Mouse (Mus musculus): ENCODE measurements around the gene Trp53tg5. TPM values are rescaled to one million over a fixed set of nuclear protein-coding genes. Genes with fewer than 3 reads are reported as not detected.

Trp53tg5 gene
- polyA plus RNA-seq, 1 experiment from 2014 or later: not detected

DNA sequence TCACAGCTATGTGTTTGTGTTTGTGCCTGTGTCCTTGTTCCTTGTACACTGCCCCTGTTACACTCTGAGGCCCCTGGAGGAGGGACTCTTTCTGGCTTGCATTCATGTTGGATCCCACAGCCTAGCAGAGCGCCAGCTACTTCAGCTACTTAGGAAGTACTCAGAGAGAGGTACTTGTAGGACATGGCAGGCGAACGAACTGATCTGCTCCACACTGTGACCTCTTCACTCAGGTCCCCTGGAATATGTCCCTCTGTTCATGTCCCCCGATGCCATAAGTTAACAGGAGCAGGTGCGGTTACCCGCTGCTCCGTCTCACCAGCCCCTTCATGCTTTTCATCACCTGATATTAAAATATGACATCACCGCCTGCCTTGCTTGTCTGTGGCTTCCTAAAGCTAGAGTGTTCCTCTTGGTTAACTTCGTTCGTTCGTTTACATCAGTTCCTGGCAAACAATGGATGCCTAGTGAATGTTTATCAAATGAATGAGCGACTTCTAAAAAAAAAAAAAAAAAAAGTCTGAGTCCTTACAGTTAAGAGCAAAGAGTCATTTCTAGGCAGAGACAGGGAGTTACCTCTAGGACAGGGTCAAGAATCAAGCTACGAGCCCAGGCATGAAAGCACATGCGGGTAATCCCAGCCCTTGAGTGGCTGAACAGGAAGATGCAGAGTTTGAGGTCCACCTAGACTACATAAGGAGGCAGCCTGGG lies 20.3 kb downstream of the Trp53tg5 start:
- ATAC-seq (ENCODE audit: low FRiP score, low TSS enrichment) (no peak), DNase-seq (ENCODE audit: low spot score) (no peak)
- WGBS: 47% methylated on average over 14 of the region's 14 CpGs
- H3K9me3 ChIP-seq (ENCODE audit: control insufficient read depth, low read length): no peaks in the 10 kb centered on the region
- no peaks in the 10 kb centered on the region for H3K27me3 ChIP-seq (ENCODE audit: control insufficient read depth, insufficient read depth, low read length)
- H3K4me1 ChIP-seq (replicated peaks; ENCODE audit: control insufficient read depth, insufficient read depth): peaks cover 15% of the 10 kb centered on the region
- H3K4me2 ChIP-seq (replicated peaks; ENCODE audit: low read depth): no peak overlapping the region
- H3K4me3 ChIP-seq (ENCODE audit: low read depth, low read length): no peak overlapping the region
- TF ChIP-seq EP300 (optimal IDR thresholded peaks at IDR 0.05) (no peak), CTCF (IDR thresholded peaks at IDR 0.05; ENCODE audit: low read depth) (no peak)
- no peak overlapping the region for H3K27ac ChIP-seq (replicated peaks)
- H3K36me3 ChIP-seq (ENCODE audit: control insufficient read depth, insufficient read depth, low read length): no peaks in the 10 kb centered on the region
- H3K9ac ChIP-seq (ENCODE audit: low read length): no peak overlapping the region

DNA sequence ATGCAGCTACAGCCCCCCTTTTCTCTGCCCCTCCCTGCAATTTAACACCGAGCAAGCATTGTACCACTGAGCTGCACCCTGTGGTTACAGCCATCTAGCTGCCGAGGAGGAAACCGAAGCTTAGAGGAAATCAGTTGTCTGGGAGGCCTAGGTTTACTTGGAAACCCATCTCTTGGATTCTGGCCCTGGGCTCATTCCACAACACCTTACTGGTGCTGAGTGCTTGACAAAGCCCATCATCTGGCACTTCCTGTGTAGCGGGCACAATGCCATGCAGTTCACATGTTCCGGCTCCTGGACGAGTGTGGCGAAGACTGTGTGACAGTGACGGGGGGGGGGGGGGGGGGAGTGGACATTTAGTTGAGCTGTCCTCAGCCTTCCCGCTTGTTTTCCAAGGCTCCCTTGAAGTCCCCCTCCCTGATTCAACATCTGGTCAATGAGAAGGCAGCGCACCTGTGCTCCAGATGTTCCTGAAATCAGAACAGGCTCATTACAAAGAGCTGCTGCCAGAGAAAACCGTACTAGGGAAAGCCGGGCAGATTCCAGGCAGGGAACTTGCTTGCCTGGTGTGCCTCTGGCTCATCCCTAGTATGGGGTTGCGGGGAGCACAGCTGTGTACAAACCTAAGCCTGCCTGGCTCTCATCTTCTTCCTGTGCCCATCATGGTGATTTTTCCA lies 21.4 kb downstream of the Trp53tg5 start:
- Histone ChIP-seq H3K36me3 (ENCODE audit: control insufficient read depth, insufficient read depth, low read length) (no peaks in the 10 kb centered on the region), H3K4me2 (replicated peaks; ENCODE audit: low read depth) (no peak overlapping the region), H3K4me3 (ENCODE audit: low read depth, low read length) (no peak overlapping the region), H3K4me1 (replicated peaks; ENCODE audit: control insufficient read depth, insufficient read depth) (peaks cover 15% of the 10 kb centered on the region), H3K9ac (ENCODE audit: low read length) (no peak overlapping the region), H3K9me3 (ENCODE audit: control insufficient read depth, low read length) (no peaks in the 10 kb centered on the region), H3K27me3 (ENCODE audit: control insufficient read depth, insufficient read depth, low read length) (no peaks in the 10 kb centered on the region), H3K27ac (replicated peaks) (no peak overlapping the region)
- no peak for TF ChIP-seq CTCF (IDR thresholded peaks at IDR 0.05; ENCODE audit: low read depth)
- TF ChIP-seq EP300 (optimal IDR thresholded peaks at IDR 0.05): no peak
- 49% methylated on average over 12 of the region's 13 CpGs for WGBS
- DNase-seq (ENCODE audit: low spot score): no peak
- ATAC-seq (ENCODE audit: low FRiP score, low TSS enrichment): no peak

DNA sequence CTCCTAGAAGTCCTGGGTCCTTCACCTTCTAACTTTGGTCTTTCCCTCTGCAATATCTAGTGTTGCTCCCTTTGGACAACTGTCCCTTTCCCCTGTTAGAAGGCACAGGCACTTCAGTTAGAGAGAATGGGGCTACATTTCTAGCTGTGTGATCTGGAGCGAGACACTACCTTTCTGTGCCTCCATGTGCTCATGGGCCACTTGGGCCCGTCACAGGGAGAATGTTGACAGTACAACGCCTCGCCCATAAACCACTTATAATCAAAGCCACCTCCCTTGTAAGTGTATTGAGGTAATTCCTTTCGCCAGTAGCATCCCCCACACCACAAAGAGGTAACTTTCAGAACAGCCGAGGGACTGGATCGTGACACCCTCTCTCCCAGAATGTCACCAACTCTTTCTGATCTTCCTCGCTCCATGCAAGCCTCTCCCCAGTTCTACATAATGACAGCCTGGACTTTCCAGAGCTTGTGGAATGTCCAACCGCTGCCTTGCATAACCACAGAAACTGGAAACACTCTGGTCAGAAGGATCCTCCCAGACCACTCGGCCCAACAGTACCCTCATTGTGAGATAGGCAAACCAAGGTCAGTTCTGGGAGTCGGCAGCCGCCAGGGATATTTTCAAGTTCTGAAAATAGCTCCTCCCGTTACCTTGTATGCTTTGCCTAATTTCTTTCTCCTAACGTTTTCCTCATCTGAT lies 24.0 kb downstream of the Trp53tg5 start:
- Histone ChIP-seq H3K4me2 (replicated peaks; ENCODE audit: low read depth) (no peak overlapping the region), H3K9me3 (ENCODE audit: control insufficient read depth, low read length) (no peaks in the 10 kb centered on the region), H3K36me3 (ENCODE audit: control insufficient read depth, insufficient read depth, low read length) (no peaks in the 10 kb centered on the region), H3K4me3 (ENCODE audit: low read depth, low read length) (no peak overlapping the region), H3K27ac (replicated peaks) (peak overlapping the region; percentile 20; the same call in 1 of the 2 replicates), H3K9ac (ENCODE audit: low read length) (no peak overlapping the region), H3K4me1 (replicated peaks; ENCODE audit: control insufficient read depth, insufficient read depth) (0 out of 2 replicates have a peak, but pooled peaks cover 5% of the 10 kb centered on the region), H3K27me3 (ENCODE audit: control insufficient read depth, insufficient read depth, low read length) (no peaks in the 10 kb centered on the region)
- 64% methylated on average over 14 of the region's 14 CpGs for WGBS
- DNase-seq (ENCODE audit: low spot score): no peak
- peak; percentile 45; the same call in 1 of the 2 replicates for ATAC-seq (ENCODE audit: low FRiP score, low TSS enrichment)
- TF ChIP-seq EP300 (optimal IDR thresholded peaks at IDR 0.05) (no peak), CTCF (IDR thresholded peaks at IDR 0.05; ENCODE audit: low read depth) (no peak)

DNA sequence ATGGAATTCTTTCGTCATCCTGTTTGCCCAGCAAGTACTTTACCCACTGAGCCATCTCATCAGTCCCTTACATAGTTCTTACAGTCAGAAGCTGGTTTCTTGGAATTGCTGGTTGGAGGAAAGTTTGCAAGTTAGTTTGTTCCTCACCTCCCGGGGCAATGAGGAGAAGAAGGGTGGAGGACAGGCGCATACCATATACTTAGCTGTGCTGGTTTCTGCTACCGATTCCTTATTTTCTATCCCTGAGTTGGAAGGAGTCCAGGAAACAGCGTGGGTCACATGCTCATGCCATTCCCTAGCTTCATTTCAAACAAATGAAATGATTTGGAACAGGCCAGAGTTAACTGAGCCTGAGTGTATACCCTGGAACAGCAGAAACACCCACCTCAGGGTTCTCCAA lies 24.6 kb downstream of the Trp53tg5 start:
- WGBS: 35% methylated on average over 5 of the region's 5 CpGs
- no peak overlapping the region for H3K4me2 ChIP-seq (replicated peaks; ENCODE audit: low read depth)
- no peaks in the 10 kb centered on the region for H3K36me3 ChIP-seq (ENCODE audit: control insufficient read depth, insufficient read depth, low read length)
- H3K27ac ChIP-seq (replicated peaks): peak overlapping the region; percentile 20; the same call in 1 of the 2 replicates
- no peaks in the 10 kb centered on the region for H3K27me3 ChIP-seq (ENCODE audit: control insufficient read depth, insufficient read depth, low read length)
- H3K9me3 ChIP-seq (ENCODE audit: control insufficient read depth, low read length): no peaks in the 10 kb centered on the region
- ATAC-seq (ENCODE audit: low FRiP score, low TSS enrichment) (peak; percentile 15; the same call in 1 of the 2 replicates), DNase-seq (ENCODE audit: low spot score) (no peak)
- no peak overlapping the region for H3K9ac ChIP-seq (ENCODE audit: low read length)
- 0 out of 2 replicates have a peak, but pooled peaks cover 3% of the 10 kb centered on the region for H3K4me1 ChIP-seq (replicated peaks; ENCODE audit: control insufficient read depth, insufficient read depth)
- TF ChIP-seq CTCF (IDR thresholded peaks at IDR 0.05; ENCODE audit: low read depth) (no peak), EP300 (optimal IDR thresholded peaks at IDR 0.05) (no peak)
- no peak overlapping the region for H3K4me3 ChIP-seq (ENCODE audit: low read depth, low read length)

DNA sequence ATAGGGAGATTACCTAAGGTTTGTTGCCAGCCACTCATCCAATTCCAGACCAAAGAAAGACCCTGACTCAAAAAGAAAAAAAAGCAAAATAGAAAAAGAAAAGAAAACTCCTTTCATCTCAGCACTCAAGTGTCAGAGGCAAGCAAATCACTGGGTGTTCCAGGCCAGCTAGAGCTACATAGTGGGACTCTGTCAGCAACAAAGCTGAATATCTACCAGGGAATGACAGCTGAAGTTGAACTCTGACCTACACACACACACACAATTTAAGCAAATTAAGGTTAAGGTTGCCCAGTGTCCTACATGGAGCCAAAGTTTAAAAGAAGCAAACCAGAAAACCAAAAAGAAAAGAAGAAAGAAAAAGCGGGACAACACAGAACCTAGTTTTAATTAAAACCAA lies 25.4 kb downstream of the Trp53tg5 start:
- no peaks in the 10 kb centered on the region for H3K9me3 ChIP-seq (ENCODE audit: control insufficient read depth, low read length)
- ATAC-seq (ENCODE audit: low FRiP score, low TSS enrichment) (no peak), DNase-seq (ENCODE audit: low spot score) (no peak)
- no peak overlapping the region for H3K4me2 ChIP-seq (replicated peaks; ENCODE audit: low read depth)
- no peak overlapping the region for H3K4me3 ChIP-seq (ENCODE audit: low read depth, low read length)
- H3K9ac ChIP-seq (ENCODE audit: low read length): no peak overlapping the region
- no peaks in the 10 kb centered on the region for H3K36me3 ChIP-seq (ENCODE audit: control insufficient read depth, insufficient read depth, low read length)
- H3K27me3 ChIP-seq (ENCODE audit: control insufficient read depth, insufficient read depth, low read length): no peaks in the 10 kb centered on the region
- H3K27ac ChIP-seq (replicated peaks): no peak overlapping the region
- WGBS: 90% methylated on average over 1 of the region's 1 CpGs
- H3K4me1 ChIP-seq (replicated peaks; ENCODE audit: control insufficient read depth, insufficient read depth): 0 out of 2 replicates have a peak, but pooled peaks cover 3% of the 10 kb centered on the region
- TF ChIP-seq EP300 (optimal IDR thresholded peaks at IDR 0.05) (no peak), CTCF (IDR thresholded peaks at IDR 0.05; ENCODE audit: low read depth) (no peak)

Measured in stomach, postnatal 0 days (tissue).